Mouse (Mus musculus) kidney, embryonic 15.5 days (tissue): ENCODE results near the gene Frem2. TPM values are rescaled to one million over a fixed set of nuclear protein-coding genes. Genes with fewer than 3 reads are reported as not detected.

Experiments
- ATAC-seq: fragments of 200-750 bp; cut with Nextera tagmentation; replicated peaks from 2 replicates; pipeline ENCODE4 v1.8.0; 2017; ENCODE audit warnings: moderate TSS enrichment; ENCODE audit not compliant: low FRiP score
- H3K27ac ChIP-seq: fragments of 300-500 bp; sonication (generic); 2 replicates; pipeline ENCODE4 v1.5.1; 2015; ENCODE audit warnings: mild to moderate bottlenecking, inconsistent platforms
- H3K27me3 ChIP-seq: fragments of 300-500 bp; sonication (generic); 2 replicates; pipeline ENCODE4 v1.6.1; 2015; ENCODE audit warnings: inconsistent platforms
- H3K36me3 ChIP-seq: fragments of 300-500 bp; sonication (generic); 2 replicates; pipeline ENCODE4 v1.6.1; 2015; ENCODE audit warnings: inconsistent platforms
- H3K4me1 ChIP-seq: fragments of 300-500 bp; sonication (generic); 2 replicates; pipeline ENCODE4 v1.6.1; 2015; ENCODE audit warnings: inconsistent platforms
- H3K4me2 ChIP-seq: fragments of 300-500 bp; sonication (generic); 2 replicates; pipeline ENCODE4 v1.6.1; 2015; ENCODE audit warnings: moderate library complexity, mild to moderate bottlenecking, inconsistent platforms
- H3K4me3 ChIP-seq: fragments of 300-500 bp; sonication (generic); replicated peaks from 2 replicates; pipeline ENCODE4 v1.5.1; 2015; ENCODE audit warnings: mild to moderate bottlenecking, inconsistent platforms
- H3K9ac ChIP-seq: fragments of 300-500 bp; sonication (generic); 2 replicates; pipeline ENCODE4 v1.6.1; 2015; ENCODE audit warnings: mild to moderate bottlenecking, inconsistent platforms
- H3K9me3 ChIP-seq: fragments of 300-500 bp; sonication (generic); replicated peaks from 2 replicates; pipeline ENCODE4 v1.6.1; 2016; ENCODE audit warnings: inconsistent platforms
- WGBS: fragments of 180-500 bp; shearing (Covaris S2); methylation state at CpG from one replicate; pipeline ENCODE4 v1.1.7; 2015; ENCODE audit warnings: mixed read lengths; 5-methylcytosine and 5-hydroxymethylcytosine counted together
- polyA plus RNA-seq: library from polyadenylated mRNA; unstranded; fragments of >200 nt; fragmentation: Nextera tagmentation; extraction: Ambion mirVana; gene quantifications from 2 replicates; pipeline ENCODE4 v1.2.1, GENCODE M21; 2015

Frem2 gene
- polyA plus RNA-seq, 1 experiment from 2014 or later: 15.9 TPM

DNA sequence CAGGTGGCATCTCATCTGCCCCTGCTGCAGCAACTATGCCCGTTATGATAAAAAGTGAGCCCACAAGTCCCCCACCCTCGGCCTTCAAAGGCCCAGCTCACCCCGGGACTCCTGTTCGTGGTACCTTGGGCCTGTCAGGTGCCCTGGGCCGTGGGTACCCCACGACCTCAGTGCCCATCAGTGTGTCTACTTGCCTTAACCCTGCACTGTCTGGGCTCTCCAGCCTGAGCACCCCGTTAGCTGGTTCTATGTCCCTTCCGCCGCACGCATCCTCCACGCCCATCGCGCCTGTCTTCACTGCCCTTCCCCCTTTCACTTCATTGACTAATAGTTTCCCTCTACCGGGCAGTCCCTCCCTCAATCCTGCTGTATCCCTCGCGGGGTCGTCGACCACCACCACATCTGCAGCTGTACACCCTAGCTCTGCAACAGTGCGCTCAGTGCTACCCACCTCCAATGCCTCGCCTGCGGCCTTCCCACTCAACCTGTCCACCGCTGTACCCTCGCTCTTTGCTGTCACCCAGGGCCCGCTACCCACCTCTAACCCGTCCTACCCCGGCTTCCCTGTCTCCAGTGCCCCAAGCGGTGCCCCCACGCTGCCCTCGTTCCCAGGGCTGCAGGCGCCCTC, 178.6 kb downstream of the Frem2 start:
- no peak overlapping the region for H3K9ac ChIP-seq
- H3K36me3 ChIP-seq: peaks cover 91% of the 10 kb centered on the region
- no peaks in the 10 kb centered on the region for H3K4me1 ChIP-seq
- H3K9me3 ChIP-seq: no peaks in the 10 kb centered on the region
- no peak overlapping the region for H3K4me3 ChIP-seq
- WGBS: 98% methylated on average over 30 of the region's 30 CpGs
- no peak overlapping the region for H3K27ac ChIP-seq
- ATAC-seq: peak; percentile 30; the same call in 1 of the 2 replicates
- no peaks in the 10 kb centered on the region for H3K27me3 ChIP-seq
- H3K4me2 ChIP-seq: no peak overlapping the region

DNA sequence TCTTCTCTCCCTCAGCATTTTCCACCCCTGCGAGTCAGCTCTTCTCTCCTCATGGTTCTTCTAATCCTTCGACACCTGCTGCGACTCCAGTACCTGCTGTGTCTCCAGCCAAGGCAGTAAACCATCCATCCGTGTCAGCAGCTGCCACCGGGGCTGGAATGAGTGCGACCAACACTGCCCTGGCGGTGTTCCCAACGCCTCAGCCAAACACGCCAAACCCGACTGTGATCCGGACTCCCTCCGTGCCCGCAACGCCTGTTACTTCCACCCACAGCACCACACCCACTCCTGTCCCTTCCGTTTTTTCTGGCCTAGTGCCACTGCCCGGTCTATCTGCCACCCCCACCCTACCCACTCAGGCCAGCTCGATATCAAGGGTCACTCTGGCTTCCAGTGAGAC, 179.7 kb downstream of the Frem2 start:
- Histone ChIP-seq H3K27ac (no peak overlapping the region), H3K4me2 (no peak overlapping the region), H3K4me1 (no peaks in the 10 kb centered on the region), H3K4me3 (no peak overlapping the region), H3K36me3 (peaks cover 96% of the 10 kb centered on the region), H3K9ac (no peak overlapping the region), H3K9me3 (no peaks in the 10 kb centered on the region), H3K27me3 (no peaks in the 10 kb centered on the region)
- WGBS: 73% methylated on average over 17 of the region's 17 CpGs
- peak; percentile 44; the same call in 1 of the 2 replicates for ATAC-seq

GRCm38 (mm10) chr3:53475889-53476288, 181.3 kb downstream of the Frem2 start:
- Histone ChIP-seq H3K9ac (no peak overlapping the region), H3K9me3 (no peaks in the 10 kb centered on the region), H3K27ac (no peak overlapping the region), H3K4me3 (no peak overlapping the region), H3K4me2 (no peak overlapping the region), H3K27me3 (no peaks in the 10 kb centered on the region), H3K4me1 (no peaks in the 10 kb centered on the region), H3K36me3 (peaks cover 97% of the 10 kb centered on the region)
- 66% methylated on average over 6 of the region's 6 CpGs for whole genome bisulfite sequencing
- 0 out of 2 replicates have a peak, but pooled peaks have one; percentile 34 for ATAC-seq

GRCm38 (mm10) chr3:53474179-53474578, 183.0 kb downstream of the Frem2 start:
- Histone ChIP-seq H3K27ac (no peak overlapping the region), H3K9me3 (no peaks in the 10 kb centered on the region), H3K4me3 (no peak overlapping the region), H3K9ac (no peak overlapping the region), H3K4me1 (no peaks in the 10 kb centered on the region), H3K27me3 (no peaks in the 10 kb centered on the region), H3K36me3 (peaks cover 98% of the 10 kb centered on the region), H3K4me2 (no peak overlapping the region)
- ATAC-seq: no peak
- 72% methylated on average over 4 of the region's 4 CpGs for WGBS

DNA sequence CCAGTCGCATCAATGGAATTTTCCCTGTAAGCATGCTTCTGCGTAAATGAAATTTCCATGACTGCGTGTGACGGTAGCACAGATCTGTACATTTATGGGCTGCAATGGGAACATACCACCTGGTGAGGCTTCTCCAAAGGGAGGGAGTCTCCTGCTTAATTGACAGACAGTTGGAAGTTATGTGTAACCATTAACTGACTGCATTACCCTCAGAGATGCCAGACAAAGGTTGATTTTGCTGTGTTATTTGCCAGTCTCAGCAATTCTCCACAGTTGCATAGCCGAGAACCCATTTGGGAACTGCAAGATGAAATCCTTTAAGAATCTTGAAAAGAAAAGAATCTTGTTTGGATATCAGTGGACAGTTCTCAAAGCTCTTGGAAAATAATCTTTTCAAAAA, 185.1 kb downstream of the Frem2 start:
- peaks cover 11% of the 10 kb centered on the region for H3K4me1 ChIP-seq
- no peak overlapping the region for H3K4me2 ChIP-seq
- H3K36me3 ChIP-seq: peaks cover 84% of the 10 kb centered on the region
- no peak overlapping the region for H3K4me3 ChIP-seq
- H3K27ac ChIP-seq: no peak overlapping the region
- no peak for ATAC-seq
- WGBS: 91% methylated on average over 5 of the region's 5 CpGs
- no peaks in the 10 kb centered on the region for H3K9me3 ChIP-seq
- H3K9ac ChIP-seq: no peak overlapping the region
- H3K27me3 ChIP-seq: no peaks in the 10 kb centered on the region

DNA sequence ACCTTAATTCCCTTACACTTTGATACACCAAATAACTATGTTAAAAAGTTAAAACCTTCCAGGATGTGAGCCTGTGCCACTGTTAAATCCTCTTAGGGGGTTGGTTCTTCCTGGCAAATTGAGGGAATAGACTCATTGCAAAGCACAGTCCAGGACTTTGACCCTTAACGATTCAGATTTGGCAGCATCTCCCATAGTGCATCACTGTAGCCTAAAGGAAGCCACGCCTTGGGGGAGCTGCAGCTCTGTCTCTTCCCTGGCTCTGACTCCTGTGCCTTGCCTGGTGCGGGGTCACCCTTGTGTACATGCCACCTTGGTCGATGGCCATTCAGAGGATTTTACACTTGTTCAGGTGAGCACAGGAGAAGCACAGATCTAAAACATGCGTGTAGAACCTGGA, 187.5 kb downstream of the Frem2 start:
- WGBS: 92% methylated on average over 5 of the region's 5 CpGs
- Histone ChIP-seq H3K4me1 (peaks cover 31% of the 10 kb centered on the region), H3K36me3 (peaks cover 62% of the 10 kb centered on the region), H3K27ac (no peak overlapping the region), H3K27me3 (no peaks in the 10 kb centered on the region), H3K9me3 (no peaks in the 10 kb centered on the region), H3K4me3 (no peak overlapping the region), H3K4me2 (no peak overlapping the region), H3K9ac (no peak overlapping the region)
- no peak for ATAC-seq

DNA sequence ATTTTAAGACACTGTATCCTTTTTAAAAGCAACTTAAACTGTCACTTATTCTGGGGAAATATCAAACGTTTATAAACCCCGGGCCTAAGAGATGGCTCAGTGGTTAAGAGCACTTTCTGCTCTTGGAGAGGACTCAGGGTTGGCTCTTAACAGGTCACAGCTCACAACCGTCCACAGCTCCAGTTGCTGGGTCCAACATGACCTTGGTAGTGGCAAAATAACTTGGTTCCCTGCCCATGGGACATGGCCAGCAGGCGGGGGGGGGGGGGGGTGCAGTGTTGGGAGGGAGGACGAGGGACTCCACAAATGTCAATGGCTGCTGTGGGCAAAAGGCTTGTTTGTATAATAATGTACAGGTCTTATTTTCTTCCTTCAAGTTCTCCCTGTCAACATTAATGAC, 189.8 kb downstream of the Frem2 start:
- 78% methylated on average over 5 of the region's 5 CpGs for WGBS
- peaks cover 35% of the 10 kb centered on the region for H3K4me1 ChIP-seq
- H3K27me3 ChIP-seq: no peaks in the 10 kb centered on the region
- H3K9me3 ChIP-seq: no peaks in the 10 kb centered on the region
- no peak overlapping the region for H3K9ac ChIP-seq
- H3K27ac ChIP-seq: no peak overlapping the region
- no peak for ATAC-seq
- peaks cover 39% of the 10 kb centered on the region for H3K36me3 ChIP-seq
- no peak overlapping the region for H3K4me2 ChIP-seq
- no peak overlapping the region for H3K4me3 ChIP-seq

GRCm38 (mm10) chr3:53466481-53466880, 190.7 kb downstream of the Frem2 start:
- Histone ChIP-seq H3K4me1 (peaks cover 41% of the 10 kb centered on the region), H3K9me3 (no peaks in the 10 kb centered on the region), H3K27ac (no peak overlapping the region), H3K4me2 (peak overlapping the region; percentile 77; the same call in 1 of the 2 replicates), H3K9ac (no peak overlapping the region), H3K36me3 (peaks cover 32% of the 10 kb centered on the region), H3K4me3 (no peak overlapping the region), H3K27me3 (no peaks in the 10 kb centered on the region)
- WGBS: 81% methylated on average over 9 of the region's 9 CpGs
- ATAC-seq: no peak

- peaks cover 50% of the 10 kb centered on the region for H3K4me1 ChIP-seq
- peak overlapping the region; percentile 96 for H3K4me3 ChIP-seq
- WGBS: 30% methylated on average over 6 of the region's 6 CpGs
- H3K4me2 ChIP-seq: peak overlapping the region; percentile 77
- ATAC-seq: no peak
- no peak overlapping the region for H3K9ac ChIP-seq
- H3K36me3 ChIP-seq: peaks cover 30% of the 10 kb centered on the region
- H3K27ac ChIP-seq: no peak overlapping the region
- no peaks in the 10 kb centered on the region for H3K27me3 ChIP-seq
- no peaks in the 10 kb centered on the region for H3K9me3 ChIP-seq
Measured at GRCm38 (mm10) chr3:53465330-53465729, 191.8 kb downstream of the Frem2 start.

DNA sequence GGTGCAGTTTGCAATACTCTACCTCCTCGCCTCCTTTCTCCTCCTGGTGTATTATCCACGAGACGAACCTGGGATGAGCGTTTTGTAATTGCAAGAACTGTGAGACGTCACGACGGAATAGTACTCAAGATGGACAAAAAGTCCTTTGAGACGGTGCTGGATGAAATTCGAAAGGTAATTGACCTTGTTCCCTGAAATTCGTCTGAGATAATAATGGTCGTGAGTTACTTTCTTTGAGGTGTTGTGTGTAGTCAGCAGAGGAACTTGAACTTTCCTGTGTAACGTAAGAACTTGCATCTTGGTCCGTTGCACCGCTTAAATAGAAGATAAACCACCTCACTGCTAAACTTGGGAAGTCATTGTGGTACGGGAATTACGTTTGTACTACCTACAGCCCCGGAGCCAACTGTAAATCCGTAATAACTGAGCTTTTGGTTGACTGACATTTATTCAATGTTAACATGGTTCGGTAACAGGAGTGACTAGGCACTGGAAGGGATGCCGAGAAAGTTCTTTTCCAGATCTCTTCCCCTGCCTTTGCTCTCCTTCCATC, 192.9 kb downstream of the Frem2 start:
- peaks cover 50% of the 10 kb centered on the region for H3K4me1 ChIP-seq
- WGBS: under 1% methylated on average over 20 of the region's 20 CpGs
- peak overlapping the region; percentile 93 for H3K9ac ChIP-seq
- no peaks in the 10 kb centered on the region for H3K9me3 ChIP-seq
- H3K4me3 ChIP-seq: peak overlapping the region; percentile 96
- H3K36me3 ChIP-seq: peaks cover 27% of the 10 kb centered on the region
- ATAC-seq: no peak
- H3K4me2 ChIP-seq: peak overlapping the region; percentile 77
- no peaks in the 10 kb centered on the region for H3K27me3 ChIP-seq
- H3K27ac ChIP-seq: 0 out of 2 replicates have a peak overlapping the region, but pooled peaks have one; percentile 93
